Mouse (Mus musculus): ENCODE results near the gene Nme9. TPM values are rescaled to one million over a fixed set of nuclear protein-coding genes. Genes with fewer than 3 reads are reported as not detected.

The Nme9 gene
- polyA plus RNA-seq, 1 experiment from 2014 or later, result 6.2 TPM

GRCm38 (mm10) chr9:99464876-99465275 is 13.6 kb downstream of the Nme9 start:
- Histone ChIP-seq H3K4me2 (ENCODE audit: low read depth, low read length) (no peak overlapping the region), H3K27ac (ENCODE audit: low read length) (no peak overlapping the region), H3K4me1 (replicated peaks; ENCODE audit: control insufficient read depth, insufficient read depth, low read length) (no peaks in the 10 kb centered on the region), H3K9me3 (ENCODE audit: control insufficient read depth, low read length) (no peaks in the 10 kb centered on the region), H3K36me3 (ENCODE audit: control insufficient read depth, insufficient read depth, low read length) (no peaks in the 10 kb centered on the region), H3K9ac (ENCODE audit: low read length) (no peak overlapping the region), H3K4me3 (ENCODE audit: low read length) (no peak overlapping the region), H3K27me3 (ENCODE audit: control insufficient read depth, insufficient read depth, low read depth, low read length) (no peaks in the 10 kb centered on the region)
- ATAC-seq (ENCODE audit: low read depth), result no peak
- 75% methylated on average over 6 of the region's 6 CpGs for WGBS

- Histone ChIP-seq H3K36me3 (ENCODE audit: control insufficient read depth, insufficient read depth, low read length) (no peaks in the 10 kb centered on the region), H3K4me1 (replicated peaks; ENCODE audit: control insufficient read depth, insufficient read depth, low read length) (no peaks in the 10 kb centered on the region), H3K27me3 (ENCODE audit: control insufficient read depth, insufficient read depth, low read depth, low read length) (no peaks in the 10 kb centered on the region), H3K9me3 (ENCODE audit: control insufficient read depth, low read length) (no peaks in the 10 kb centered on the region), H3K4me2 (ENCODE audit: low read depth, low read length) (no peak overlapping the region), H3K4me3 (ENCODE audit: low read length) (no peak overlapping the region), H3K9ac (ENCODE audit: low read length) (no peak overlapping the region), H3K27ac (ENCODE audit: low read length) (no peak overlapping the region)
- no peak for ATAC-seq (ENCODE audit: low read depth)
- WGBS, result 65% methylated on average over 9 of the region's 9 CpGs
These were observed 17.3 kb downstream of the Nme9 start for GRCm38 (mm10) chr9:99468572-99468971.

GRCm38 (mm10) chr9:99469681-99470273 is 18.5 kb downstream of the Nme9 start:
- no peaks in the 10 kb centered on the region for H3K9me3 ChIP-seq (ENCODE audit: control insufficient read depth, low read length)
- H3K9ac ChIP-seq (ENCODE audit: low read length), result no peak overlapping the region
- H3K36me3 ChIP-seq (ENCODE audit: control insufficient read depth, insufficient read depth, low read length), result no peaks in the 10 kb centered on the region
- no peak for ATAC-seq (ENCODE audit: low read depth)
- no peaks in the 10 kb centered on the region for H3K27me3 ChIP-seq (ENCODE audit: control insufficient read depth, insufficient read depth, low read depth, low read length)
- no peak overlapping the region for H3K4me3 ChIP-seq (ENCODE audit: low read length)
- no peaks in the 10 kb centered on the region for H3K4me1 ChIP-seq (replicated peaks; ENCODE audit: control insufficient read depth, insufficient read depth, low read length)
- H3K27ac ChIP-seq (ENCODE audit: low read length), result no peak overlapping the region
- no peak overlapping the region for H3K4me2 ChIP-seq (ENCODE audit: low read depth, low read length)
- 52% methylated on average over 8 of the region's 8 CpGs for WGBS

- Histone ChIP-seq H3K36me3 (ENCODE audit: control insufficient read depth, insufficient read depth, low read length) (no peaks in the 10 kb centered on the region; the same call in 1 of the 2 replicates), H3K9ac (ENCODE audit: low read length) (no peak overlapping the region), H3K4me3 (ENCODE audit: low read length) (no peak overlapping the region), H3K27me3 (ENCODE audit: control insufficient read depth, insufficient read depth, low read depth, low read length) (no peaks in the 10 kb centered on the region), H3K27ac (ENCODE audit: low read length) (no peak overlapping the region), H3K9me3 (ENCODE audit: control insufficient read depth, low read length) (no peaks in the 10 kb centered on the region), H3K4me1 (replicated peaks; ENCODE audit: control insufficient read depth, insufficient read depth, low read length) (no peaks in the 10 kb centered on the region), H3K4me2 (ENCODE audit: low read depth, low read length) (no peak overlapping the region)
- ATAC-seq (ENCODE audit: low read depth), result no peak
- WGBS, result 56% methylated on average over 16 of the region's 16 CpGs
These were observed 19.2 kb downstream of the Nme9 start for GRCm38 (mm10) chr9:99470347-99471092.

GRCm38 (mm10) chr9:99471334-99471733 is 20.1 kb downstream of the Nme9 start:
- H3K27ac ChIP-seq (ENCODE audit: low read length), result no peak overlapping the region
- no peak overlapping the region for H3K9ac ChIP-seq (ENCODE audit: low read length)
- no peaks in the 10 kb centered on the region; the same call in 1 of the 2 replicates for H3K36me3 ChIP-seq (ENCODE audit: control insufficient read depth, insufficient read depth, low read length)
- H3K4me3 ChIP-seq (ENCODE audit: low read length), result no peak overlapping the region
- ATAC-seq (ENCODE audit: low read depth), result no peak
- H3K9me3 ChIP-seq (ENCODE audit: control insufficient read depth, low read length), result no peaks in the 10 kb centered on the region
- H3K4me1 ChIP-seq (replicated peaks; ENCODE audit: control insufficient read depth, insufficient read depth, low read length), result no peaks in the 10 kb centered on the region
- 69% methylated on average over 7 of the region's 7 CpGs for WGBS
- no peaks in the 10 kb centered on the region for H3K27me3 ChIP-seq (ENCODE audit: control insufficient read depth, insufficient read depth, low read depth, low read length)
- H3K4me2 ChIP-seq (ENCODE audit: low read depth, low read length), result no peak overlapping the region

GRCm38 (mm10) chr9:99479181-99479711 is 28.0 kb downstream of the Nme9 start:
- Histone ChIP-seq H3K9me3 (ENCODE audit: control insufficient read depth, low read length) (no peaks in the 10 kb centered on the region), H3K4me1 (replicated peaks; ENCODE audit: control insufficient read depth, insufficient read depth, low read length) (no peaks in the 10 kb centered on the region; the same call in 1 of the 2 replicates), H3K27me3 (ENCODE audit: control insufficient read depth, insufficient read depth, low read depth, low read length) (no peaks in the 10 kb centered on the region), H3K27ac (ENCODE audit: low read length) (no peak overlapping the region), H3K36me3 (ENCODE audit: control insufficient read depth, insufficient read depth, low read length) (no peaks in the 10 kb centered on the region; the same call in 1 of the 2 replicates), H3K9ac (ENCODE audit: low read length) (no peak overlapping the region), H3K4me2 (ENCODE audit: low read depth, low read length) (no peak overlapping the region), H3K4me3 (ENCODE audit: low read length) (no peak overlapping the region)
- 34% methylated on average over 9 of the region's 9 CpGs for WGBS
- ATAC-seq (ENCODE audit: low read depth), result 0 out of 2 replicates have a peak, but pooled peaks have one; percentile 20

- Histone ChIP-seq H3K27ac (ENCODE audit: low read length) (no peak overlapping the region), H3K4me1 (replicated peaks; ENCODE audit: control insufficient read depth, insufficient read depth, low read length) (no peaks in the 10 kb centered on the region; the same call in 1 of the 2 replicates), H3K4me3 (ENCODE audit: low read length) (no peak overlapping the region), H3K9me3 (ENCODE audit: control insufficient read depth, low read length) (no peaks in the 10 kb centered on the region), H3K4me2 (ENCODE audit: low read depth, low read length) (no peak overlapping the region), H3K27me3 (ENCODE audit: control insufficient read depth, insufficient read depth, low read depth, low read length) (no peaks in the 10 kb centered on the region), H3K36me3 (ENCODE audit: control insufficient read depth, insufficient read depth, low read length) (no peaks in the 10 kb centered on the region; the same call in none of the 2 replicates), H3K9ac (ENCODE audit: low read length) (no peak overlapping the region)
- no peak for ATAC-seq (ENCODE audit: low read depth)
- WGBS, result 90% methylated on average over 4 of the region's 4 CpGs
These were observed 29.5 kb downstream of the Nme9 start for GRCm38 (mm10) chr9:99480764-99481163.

- Histone ChIP-seq H3K9ac (ENCODE audit: low read length) (no peak overlapping the region), H3K36me3 (ENCODE audit: control insufficient read depth, insufficient read depth, low read length) (no peaks in the 10 kb centered on the region; the same call in none of the 2 replicates), H3K4me3 (ENCODE audit: low read length) (no peak overlapping the region), H3K4me2 (ENCODE audit: low read depth, low read length) (no peak overlapping the region), H3K27me3 (ENCODE audit: control insufficient read depth, insufficient read depth, low read depth, low read length) (no peaks in the 10 kb centered on the region), H3K27ac (ENCODE audit: low read length) (no peak overlapping the region), H3K4me1 (replicated peaks; ENCODE audit: control insufficient read depth, insufficient read depth, low read length) (no peaks in the 10 kb centered on the region; the same call in 1 of the 2 replicates), H3K9me3 (ENCODE audit: control insufficient read depth, low read length) (no peaks in the 10 kb centered on the region)
- 85% methylated on average over 4 of the region's 4 CpGs for WGBS
- no peak for ATAC-seq (ENCODE audit: low read depth)
These were observed 31.9 kb downstream of the Nme9 start for GRCm38 (mm10) chr9:99483191-99483590.

GRCm38 (mm10) chr9:99484632-99485031 is 33.4 kb downstream of the Nme9 start:
- H3K9me3 ChIP-seq (ENCODE audit: control insufficient read depth, low read length), result no peaks in the 10 kb centered on the region
- H3K9ac ChIP-seq (ENCODE audit: low read length), result no peak overlapping the region
- no peak for ATAC-seq (ENCODE audit: low read depth)
- H3K4me2 ChIP-seq (ENCODE audit: low read depth, low read length), result no peak overlapping the region
- H3K27ac ChIP-seq (ENCODE audit: low read length), result no peak overlapping the region
- H3K36me3 ChIP-seq (ENCODE audit: control insufficient read depth, insufficient read depth, low read length), result no peaks in the 10 kb centered on the region; the same call in none of the 2 replicates
- no peaks in the 10 kb centered on the region for H3K27me3 ChIP-seq (ENCODE audit: control insufficient read depth, insufficient read depth, low read depth, low read length)
- H3K4me1 ChIP-seq (replicated peaks; ENCODE audit: control insufficient read depth, insufficient read depth, low read length), result no peaks in the 10 kb centered on the region; the same call in 1 of the 2 replicates
- H3K4me3 ChIP-seq (ENCODE audit: low read length), result no peak overlapping the region
